Mouse (Mus musculus) kidney, adult 2 months (tissue): ENCODE results near the gene Il12rb1. TPM values are rescaled to one million over a fixed set of nuclear protein-coding genes. Genes with fewer than 3 reads are reported as not detected.

Experiments
- DNase-seq: peaks from one replicate; pipeline ENCODE4 v3.0.0; 2021
- H3K27ac ChIP-seq: fragments of 200-500 bp; 2 replicates; pipeline ENCODE4 v1.5.1; 2012; ENCODE audit warnings: low read depth, low read length, control low read depth, inconsistent platforms; ENCODE audit not compliant: insufficient read depth
- H3K27me3 ChIP-seq: fragments of 200-500 bp; replicated peaks from 2 replicates; pipeline ENCODE4 v1.6.1; 2012; ENCODE audit warnings: mild to moderate bottlenecking, moderate library complexity, low read length, inconsistent platforms; ENCODE audit not compliant: control insufficient read depth, insufficient read depth
- H3K36me3 ChIP-seq: fragments of 200-500 bp; 2 replicates; pipeline ENCODE4 v1.6.1; 2012; ENCODE audit warnings: mild to moderate bottlenecking, moderate library complexity, low read length, inconsistent platforms; ENCODE audit not compliant: control insufficient read depth, insufficient read depth
- H3K4me1 ChIP-seq: fragments of 200-500 bp; 2 replicates; pipeline ENCODE4 v1.6.1; 2011; ENCODE audit warnings: low read length; ENCODE audit not compliant: control insufficient read depth, insufficient read depth
- H3K4me3 ChIP-seq: fragments of 200-500 bp; 2 replicates; pipeline ENCODE4 v1.5.1; 2011; ENCODE audit warnings: mild to moderate bottlenecking, low read depth, low read length, control low read depth; ENCODE audit not compliant: insufficient read depth
- CTCF ChIP-seq: fragments of 200-500 bp; conservative IDR thresholded peaks from 2 replicates; pipeline ENCODE4 v1.5.1; 2011; ENCODE audit warnings: low read depth, mild to moderate bottlenecking, control low read depth, low read length, moderate library complexity, mixed read lengths; ENCODE audit not compliant: insufficient read depth, insufficient read length
- POLR2A ChIP-seq: fragments of 200-500 bp; IDR thresholded peaks from one replicate; pipeline ENCODE4 v1.6.1; 2011; ENCODE audit warnings: low read depth, low read length, control low read depth
- WGBS: fragments of 180-500 bp; shearing (Covaris S2); methylation state at CpG from one replicate; pipeline ENCODE4 v1.1.7; 2018; 5-methylcytosine and 5-hydroxymethylcytosine counted together
- polyA plus RNA-seq: library from polyadenylated mRNA; depleted of rRNA; stranded (reverse); fragments of >200 nt; gene quantifications from 2 replicates; pipeline ENCODE4 v1.2.3, GENCODE M21; 2012

Il12rb1 gene
- polyA plus RNA-seq, 1 experiment, result 0.42 TPM

DNA sequence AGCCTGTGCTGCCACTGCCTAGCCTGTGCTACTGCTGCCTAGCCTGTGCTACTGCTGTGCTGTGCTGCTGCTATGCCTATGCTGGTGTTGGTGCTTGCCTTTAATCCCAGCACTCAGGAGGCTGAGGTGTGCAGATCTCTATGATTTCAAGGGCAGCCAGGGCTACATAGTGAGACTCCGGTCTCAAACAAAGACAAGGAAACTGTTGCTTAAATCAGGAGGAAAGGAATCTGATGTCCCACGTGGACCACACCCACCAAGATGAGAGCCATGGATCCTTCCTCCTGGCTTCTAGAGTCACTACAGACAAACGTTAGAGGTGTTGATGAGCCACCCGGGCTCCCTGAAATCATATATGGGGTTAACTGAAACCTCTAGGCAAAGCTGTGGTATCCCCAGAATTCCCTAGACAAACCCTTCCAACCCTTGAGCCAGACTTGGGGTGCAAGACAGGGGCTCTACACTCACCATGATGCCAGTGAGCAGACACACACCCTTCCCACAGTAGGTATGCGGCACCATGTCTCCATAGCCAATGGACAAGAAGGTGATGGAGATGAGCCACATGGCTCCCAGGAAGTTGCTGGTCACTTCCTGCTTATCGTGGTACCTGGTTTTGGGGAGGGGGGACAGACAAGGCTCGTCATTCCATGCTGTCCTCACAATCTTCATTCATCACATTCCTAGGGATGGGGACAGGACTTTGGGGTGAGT, 42.0 kb downstream of the Il12rb1 start:
- H3K36me3 ChIP-seq, result no peaks in the 10 kb centered on the region
- no peak for TF ChIP-seq POLR2A
- no peak for TF ChIP-seq CTCF
- no peak overlapping the region for H3K4me3 ChIP-seq
- H3K4me1 ChIP-seq, result no peaks in the 10 kb centered on the region
- H3K27ac ChIP-seq, result no peak overlapping the region
- H3K27me3 ChIP-seq, result no peaks in the 10 kb centered on the region
- DNase-seq, result no peak
- 76% methylated on average over 7 of the region's 7 CpGs for WGBS

- no peak overlapping the region for H3K27ac ChIP-seq
- DNase-seq, result no peak
- no peaks in the 10 kb centered on the region for H3K27me3 ChIP-seq
- TF ChIP-seq POLR2A (no peak), CTCF (no peak)
- H3K4me1 ChIP-seq, result no peaks in the 10 kb centered on the region
- H3K4me3 ChIP-seq, result no peak overlapping the region
- 87% methylated on average over 4 of the region's 4 CpGs for WGBS
- no peaks in the 10 kb centered on the region for H3K36me3 ChIP-seq
These were observed 42.7 kb downstream of the Il12rb1 start for GRCm38 (mm10) chr8:70850947-70851346.

- H3K27me3 ChIP-seq, result no peaks in the 10 kb centered on the region
- TF ChIP-seq POLR2A (no peak), CTCF (no peak)
- no peak for DNase-seq
- 72% methylated on average over 6 of the region's 6 CpGs for WGBS
- H3K27ac ChIP-seq, result no peak overlapping the region
- no peaks in the 10 kb centered on the region for H3K4me1 ChIP-seq
- H3K36me3 ChIP-seq, result no peaks in the 10 kb centered on the region
- no peak overlapping the region for H3K4me3 ChIP-seq
These were observed 43.6 kb downstream of the Il12rb1 start for GRCm38 (mm10) chr8:70851837-70852236.

- no peak overlapping the region for H3K27ac ChIP-seq
- no peaks in the 10 kb centered on the region; the same call in 1 of the 2 replicates for H3K4me1 ChIP-seq
- H3K27me3 ChIP-seq, result no peaks in the 10 kb centered on the region
- WGBS, result 89% methylated on average over 41 of the region's 41 CpGs
- H3K4me3 ChIP-seq, result no peak overlapping the region
- no peaks in the 10 kb centered on the region for H3K36me3 ChIP-seq
- DNase-seq, result no peak
- TF ChIP-seq POLR2A, result no peak
- TF ChIP-seq CTCF, result no peak
These were observed 44.5 kb downstream of the Il12rb1 start for GRCm38 (mm10) chr8:70852595-70853231.

DNA sequence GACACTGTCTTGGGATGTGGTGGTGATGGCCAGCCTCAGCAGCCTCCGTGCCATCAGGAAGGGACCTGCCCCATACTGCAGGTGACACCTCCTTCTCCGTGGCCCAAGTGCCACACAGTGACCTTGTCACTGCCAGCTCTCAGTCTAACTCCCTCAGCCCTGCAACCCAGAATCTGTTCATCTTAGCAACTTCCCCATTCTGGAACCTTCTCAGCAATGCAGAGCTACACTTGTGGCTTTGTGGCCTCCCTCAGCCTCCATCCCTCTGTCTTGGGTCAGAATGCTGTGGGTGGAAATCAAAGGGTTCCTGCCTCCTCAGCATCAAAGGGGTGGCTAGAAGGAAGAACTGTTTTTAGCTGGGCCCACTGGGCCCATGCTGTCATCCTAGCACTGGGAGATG, 45.6 kb downstream of the Il12rb1 start:
- Histone ChIP-seq H3K4me1 (no peaks in the 10 kb centered on the region; the same call in 1 of the 2 replicates), H3K27ac (no peak overlapping the region), H3K4me3 (no peak overlapping the region), H3K36me3 (no peaks in the 10 kb centered on the region), H3K27me3 (no peaks in the 10 kb centered on the region)
- no peak for TF ChIP-seq CTCF
- TF ChIP-seq POLR2A, result no peak
- WGBS, result 80% methylated on average over 2 of the region's 2 CpGs
- DNase-seq, result no peak

DNA sequence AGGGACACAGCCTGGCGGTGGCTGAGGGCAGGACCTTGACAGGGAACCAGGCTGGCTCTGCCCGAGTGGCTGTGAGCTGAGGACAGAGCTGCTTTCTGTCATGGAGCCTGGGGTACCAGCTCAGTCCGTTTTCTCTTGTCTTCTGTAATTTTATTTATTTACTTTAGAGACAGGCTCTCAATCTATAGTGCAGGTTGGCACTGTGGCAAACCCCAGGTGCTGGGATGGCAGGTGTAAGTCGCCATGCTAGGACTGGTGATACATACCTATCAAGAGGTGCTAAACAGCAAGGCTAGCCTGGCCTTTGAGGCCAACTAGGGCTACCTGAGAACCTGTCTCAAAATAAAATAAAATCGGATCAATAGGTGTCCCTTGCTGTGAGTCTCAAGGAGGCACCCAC, 47.8 kb downstream of the Il12rb1 start:
- TF ChIP-seq POLR2A (no peak), CTCF (no peak)
- H3K27ac ChIP-seq, result no peak overlapping the region
- WGBS, result 77% methylated on average over 5 of the region's 5 CpGs
- H3K36me3 ChIP-seq, result no peaks in the 10 kb centered on the region
- no peaks in the 10 kb centered on the region for H3K27me3 ChIP-seq
- DNase-seq, result no peak
- no peak overlapping the region for H3K4me3 ChIP-seq
- no peaks in the 10 kb centered on the region; the same call in 1 of the 2 replicates for H3K4me1 ChIP-seq

DNA sequence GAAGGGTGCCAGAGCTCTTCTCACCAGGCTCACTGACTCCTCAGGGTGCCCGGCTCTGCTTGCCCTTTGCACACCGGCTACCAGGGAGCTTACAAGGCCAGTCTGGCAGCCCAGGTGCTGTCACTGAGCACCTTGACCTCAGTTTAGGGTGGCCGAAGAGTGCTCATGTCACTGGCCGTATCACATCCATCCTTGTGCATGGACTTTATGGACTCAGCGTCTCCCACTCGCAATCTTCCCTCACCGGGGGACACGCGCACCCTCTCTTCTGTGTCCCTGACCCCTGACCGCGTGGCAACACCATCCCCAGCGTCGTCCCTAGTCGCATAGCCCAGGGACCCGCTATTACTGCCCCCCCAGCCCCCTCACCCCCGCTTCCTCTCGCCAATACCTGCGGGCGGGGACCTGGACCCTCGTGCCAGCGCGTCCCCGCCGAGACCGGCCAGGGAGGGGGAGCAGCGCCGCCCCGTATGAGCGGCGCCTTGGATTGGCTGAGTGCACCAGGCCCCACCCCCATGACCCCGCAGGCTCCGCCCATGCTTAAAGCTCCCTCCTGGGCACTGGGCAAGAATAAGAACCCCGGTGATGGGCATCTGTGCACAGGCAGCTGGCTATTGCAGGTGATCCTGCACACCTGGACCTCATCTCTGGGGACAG, 48.4 kb downstream of the Il12rb1 start:
- Histone ChIP-seq H3K27ac (no peak overlapping the region), H3K4me3 (peak overlapping the region; percentile 49), H3K27me3 (no peaks in the 10 kb centered on the region), H3K36me3 (no peaks in the 10 kb centered on the region), H3K4me1 (no peaks in the 10 kb centered on the region; the same call in 1 of the 2 replicates)
- WGBS, result 8% methylated on average over 33 of the region's 33 CpGs
- TF ChIP-seq CTCF (no peak), POLR2A (no peak)
- peak; percentile 84 for DNase-seq
